Mouse (Mus musculus): ENCODE measurements around the gene Serf2. TPM values are rescaled to one million over a fixed set of nuclear protein-coding genes. Genes with fewer than 3 reads are reported as not detected.

The Serf2 gene
- 463 TPM for polyA plus RNA-seq (2014; fragmentation: Illumina TruSeq; extraction: RNeasy Lipid Tissue Mini Kit (QIAGEN cat#74804); ENCODE audit: low read depth, low replicate concordance)

DNA sequence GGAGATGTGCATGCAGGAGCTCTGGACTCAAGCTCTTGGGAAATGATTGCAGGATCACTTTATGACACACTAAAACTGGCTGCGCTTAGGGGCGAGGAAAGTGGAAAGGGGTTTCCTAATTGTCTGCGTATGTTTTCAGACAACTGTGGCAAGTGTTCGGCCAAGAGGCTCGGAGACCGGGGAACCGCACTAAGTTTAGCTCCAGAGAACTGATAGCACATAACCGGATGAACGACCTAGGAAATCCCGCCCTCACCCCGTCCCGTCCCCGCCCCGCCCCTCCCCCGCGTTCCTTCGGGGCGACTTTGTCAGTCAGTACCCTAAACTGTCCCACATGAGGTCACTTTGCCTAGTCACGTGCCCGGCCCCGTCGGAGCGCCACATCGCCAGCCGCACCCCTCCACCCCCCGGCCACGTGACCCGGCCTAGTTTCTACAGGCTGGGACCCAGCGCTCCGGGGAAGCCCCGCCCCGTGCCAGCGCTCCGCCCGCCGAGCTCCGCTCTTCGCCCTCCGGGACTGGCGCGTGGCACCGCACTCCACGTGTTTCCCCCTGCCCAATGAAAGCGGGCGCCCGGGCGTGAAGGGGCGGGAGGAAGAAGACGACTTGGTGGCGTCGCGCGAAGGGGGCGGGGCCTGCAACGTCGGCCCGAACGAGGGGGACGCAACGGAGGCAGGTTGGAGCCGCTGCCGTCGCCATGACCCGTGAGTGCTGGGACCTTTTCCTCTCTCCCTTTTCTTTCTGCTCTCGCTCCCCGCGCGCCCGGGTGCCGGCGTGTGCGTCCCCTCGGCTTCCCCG, at the start of gene Serf2:
Serf2 (plus strand) TSS at position 457 of the 797 bp plus-strand sequence.

DNA sequence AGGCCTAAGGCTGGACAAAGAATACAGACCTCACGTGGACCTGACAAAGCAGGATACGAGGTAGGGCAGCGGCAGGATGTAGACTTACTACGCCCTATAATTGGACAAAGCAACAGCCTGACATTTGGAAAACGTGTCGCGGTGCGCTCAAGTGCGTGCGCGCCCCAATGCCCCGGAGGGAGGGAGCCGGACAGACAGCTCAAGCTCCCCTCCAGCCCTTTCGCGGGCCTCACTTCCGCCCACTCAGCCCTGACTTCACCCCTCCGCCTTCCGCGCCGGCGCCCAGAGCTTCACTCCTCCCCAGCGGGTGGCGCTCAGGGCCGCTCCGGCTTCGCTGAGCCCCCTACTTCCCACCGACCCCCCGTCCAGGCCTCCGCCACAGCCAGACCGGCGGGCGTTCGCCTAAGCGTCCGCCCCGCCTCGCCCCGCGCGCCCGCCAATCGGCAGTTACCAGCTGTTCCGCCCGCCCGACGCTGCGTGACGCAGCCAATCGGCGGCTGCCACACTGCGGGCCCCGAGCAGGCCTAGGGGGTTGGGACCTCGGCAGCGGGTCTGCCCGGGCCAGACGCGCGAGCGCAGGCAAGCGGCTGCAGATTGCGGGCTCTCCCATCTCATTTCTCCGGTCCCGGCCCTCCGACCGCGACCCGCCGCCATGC, 35.5 kb upstream of the Serf2 start, which contains the start of the genes Pdia3 and Catsper2:
Pdia3 (plus strand) TSS at position 389 of the 656 bp plus-strand sequence.
Catsper2 (minus strand) TSS at position 406 of the 656 bp plus-strand sequence.

DNA sequence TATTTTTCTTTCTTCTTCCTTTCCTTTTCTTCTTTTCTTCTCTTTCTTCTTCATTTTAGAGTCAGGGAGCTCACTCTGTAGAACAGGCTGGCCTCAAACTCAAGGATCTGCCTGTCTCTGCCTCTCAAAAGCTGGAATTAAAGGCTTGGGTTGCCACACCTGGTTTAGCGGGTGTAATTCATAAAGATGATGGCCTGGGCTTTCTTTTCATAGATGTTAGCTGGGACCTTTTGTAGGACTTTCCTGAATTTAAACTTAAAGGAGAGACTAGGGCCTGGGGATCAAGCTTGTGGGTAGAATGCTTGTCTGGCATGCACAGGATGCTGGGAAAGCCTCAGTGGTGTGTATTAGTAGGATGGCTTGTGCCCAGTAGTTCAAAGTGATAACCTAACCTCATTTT, 4.8 kb upstream of the Serf2 start, which contains the start of gene Ell3:
Ell3 (minus strand) TSS at position 101 of the 400 bp plus-strand sequence.

DNA sequence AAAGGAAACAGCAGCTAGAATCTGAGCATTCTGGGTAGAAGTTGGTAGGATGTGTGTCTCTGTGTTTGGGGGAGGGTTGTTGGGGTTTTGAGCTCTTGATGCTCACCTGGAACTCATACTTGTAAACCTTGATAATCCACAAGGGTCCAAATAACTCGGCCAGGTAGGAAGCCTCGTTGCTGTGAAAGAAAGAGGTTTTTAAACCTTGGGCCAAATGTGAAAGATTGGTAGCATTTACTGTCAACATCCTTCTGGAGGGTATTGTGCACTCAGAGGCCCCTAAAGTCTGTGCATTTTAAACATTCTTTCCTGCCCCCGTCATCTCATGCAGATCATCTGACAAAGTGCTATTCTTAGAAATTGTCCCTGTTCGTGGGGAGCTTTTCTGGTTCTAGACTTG, 4.0 kb downstream of the Serf2 start, which contains the start of gene Hypk:
Hypk (plus strand) TSS at position 301 of the 400 bp plus-strand sequence.

DNA sequence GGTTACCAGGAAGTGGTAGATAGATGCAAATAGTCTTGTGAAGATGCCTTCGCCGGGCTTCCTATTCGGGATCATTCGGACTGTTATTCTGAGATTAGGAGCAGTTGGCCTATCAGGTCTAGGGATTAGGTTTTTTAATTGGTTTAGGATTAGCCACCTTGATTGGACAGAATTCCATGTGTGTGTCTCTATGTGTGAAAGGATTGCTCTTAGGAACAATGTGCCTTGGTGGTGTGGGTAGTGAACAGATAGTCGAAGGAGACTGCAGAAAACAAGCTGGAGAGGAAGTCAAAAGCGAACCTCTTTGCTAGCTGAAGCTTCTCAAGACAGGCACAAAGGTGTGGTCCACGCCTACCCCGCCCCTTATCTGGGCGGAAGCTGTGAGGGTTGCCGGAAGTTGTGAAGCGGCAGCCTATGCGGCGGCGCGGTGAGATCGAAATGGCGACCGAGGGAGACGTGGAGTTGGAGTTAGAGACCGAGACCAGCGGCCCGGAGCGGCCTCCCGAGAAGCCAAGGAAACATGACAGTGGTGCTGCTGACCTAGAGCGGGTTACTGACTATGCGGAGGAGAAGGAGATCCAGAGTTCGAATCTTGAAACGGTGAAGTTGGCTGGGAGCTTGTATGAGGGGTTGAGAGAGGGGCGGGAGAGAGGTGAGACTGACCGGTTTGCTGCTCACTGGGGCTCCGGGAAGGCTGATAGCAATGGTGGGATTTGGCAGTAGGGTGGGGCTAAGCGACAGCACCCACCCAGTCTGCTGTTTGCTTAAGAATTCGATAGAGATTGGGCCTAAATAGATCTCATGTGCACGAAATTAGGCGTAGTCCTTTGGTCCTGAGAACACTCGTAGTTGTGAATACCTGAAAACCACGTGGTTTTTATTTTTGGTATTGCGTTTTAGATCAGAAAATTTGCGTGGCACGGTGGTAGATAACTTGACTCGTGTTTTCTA, 8.0 kb downstream of the Serf2 start, which contains the start of gene Serinc4:
Serinc4 (minus strand) TSS at position 90 of the 951 bp plus-strand sequence.

DNA sequence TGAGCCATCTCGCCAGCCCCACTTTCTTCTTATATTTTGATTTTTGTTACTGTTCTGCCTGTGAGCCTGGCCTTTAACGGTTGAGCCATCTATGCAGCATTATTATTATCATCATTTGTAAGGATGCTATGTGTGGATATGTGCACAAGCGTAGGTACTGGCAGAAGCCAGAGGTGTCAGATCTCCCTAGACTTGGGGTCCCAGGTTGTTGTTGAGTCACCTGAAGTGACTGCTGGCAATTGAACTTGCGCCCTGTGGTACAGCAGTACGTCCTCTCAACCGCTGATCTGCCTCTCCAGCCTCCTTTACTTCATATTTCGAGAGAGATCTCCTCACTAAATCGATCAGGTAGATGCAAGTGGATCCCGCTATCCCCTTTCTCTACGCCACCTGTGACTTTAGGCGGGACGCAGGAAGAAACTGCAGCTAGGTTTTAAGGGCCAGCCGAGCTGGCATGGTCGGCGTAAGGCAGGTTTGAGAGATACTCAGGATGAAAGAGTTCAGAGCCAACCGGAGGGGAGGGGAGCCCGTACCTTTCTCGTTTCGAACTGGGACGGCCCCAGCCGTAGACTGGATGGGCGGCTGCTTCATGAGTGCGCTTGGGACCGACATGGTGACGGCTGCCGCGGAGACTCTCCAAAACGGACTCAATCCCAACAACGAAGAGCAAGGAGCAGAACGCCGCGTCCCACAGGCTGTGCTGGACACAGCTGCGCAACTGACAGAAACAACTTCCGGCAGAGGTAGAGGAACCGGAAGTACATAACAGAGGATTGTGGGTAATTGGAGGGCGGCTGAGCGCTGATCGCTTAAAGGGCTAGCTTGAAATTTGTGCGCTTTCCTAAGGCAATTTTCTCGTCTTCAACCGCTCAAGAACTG, 24.5 kb downstream of the Serf2 start, which contains the start of gene Mfap1b:
Mfap1b (minus strand) TSS at position 767 of the 879 bp plus-strand sequence.

DNA sequence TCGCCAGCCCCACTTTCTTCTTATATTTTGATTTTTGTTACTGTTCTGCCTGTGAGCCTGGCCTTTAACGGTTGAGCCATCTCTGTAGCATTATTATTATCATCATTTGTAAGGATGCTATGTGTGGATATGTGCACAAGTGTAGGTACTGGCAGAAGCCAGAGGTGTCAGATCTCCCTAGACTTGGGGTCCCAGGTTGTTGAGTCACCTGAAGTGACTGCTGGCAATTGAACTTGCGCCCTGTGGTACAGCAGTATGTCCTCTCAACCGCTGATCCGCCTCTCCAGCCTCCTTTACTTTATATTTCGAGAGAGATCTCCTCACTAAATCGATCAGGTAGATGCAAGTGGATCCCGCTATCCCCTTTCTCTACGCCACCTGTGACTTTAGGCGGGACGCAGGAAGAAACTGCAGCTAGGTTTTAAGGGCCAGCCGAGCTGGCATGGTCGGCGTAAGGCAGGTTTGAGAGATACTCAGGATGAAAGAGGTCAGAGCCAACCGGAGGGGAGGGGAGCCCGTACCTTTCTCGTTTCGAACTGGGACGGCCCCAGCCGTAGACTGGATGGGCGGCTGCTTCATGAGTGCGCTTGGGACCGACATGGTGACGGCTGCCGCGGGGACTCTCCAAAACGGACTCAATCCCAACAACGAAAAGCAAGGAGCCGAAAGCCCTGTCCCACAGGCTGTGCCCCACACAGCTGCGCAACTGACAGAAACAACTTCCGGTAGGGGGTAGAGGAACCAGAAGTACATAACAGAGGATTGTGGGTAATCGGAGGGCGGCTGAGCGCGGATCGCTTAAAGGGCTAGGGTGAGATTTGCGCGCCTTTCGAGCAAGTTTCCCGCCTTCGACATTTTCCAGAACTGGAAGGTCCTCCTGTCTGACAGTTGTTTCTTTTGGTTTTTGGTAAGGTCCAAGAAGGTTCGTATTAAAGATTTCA, 57.2 kb downstream of the Serf2 start, which contains the start of the genes Mfap1a and Wdr76:
Mfap1a (minus strand) TSS at position 724 of the 941 bp plus-strand sequence.
Wdr76 (plus strand) TSS at position 782 of the 941 bp plus-strand sequence.

Other genes starting within 250 kb of the Serf2 start
- 22.6 TPM for gene Trp53bp1, start 177.8 kb upstream of the Serf2 start, polyA plus RNA-seq (2014; fragmentation: Illumina TruSeq; extraction: RNeasy Lipid Tissue Mini Kit (QIAGEN cat#74804); ENCODE audit: low read depth, low replicate concordance)
- 2.4 TPM for gene Map1a, start 159.6 kb upstream of the Serf2 start, polyA plus RNA-seq (2014; fragmentation: Illumina TruSeq; extraction: RNeasy Lipid Tissue Mini Kit (QIAGEN cat#74804); ENCODE audit: low read depth, low replicate concordance)
- 38.9 TPM for gene Ppip5k1, start 93.8 kb upstream of the Serf2 start, polyA plus RNA-seq (2014; fragmentation: Illumina TruSeq; extraction: RNeasy Lipid Tissue Mini Kit (QIAGEN cat#74804); ENCODE audit: low read depth, low replicate concordance)
- 3.6 TPM for gene Ckmt1, start 91.5 kb upstream of the Serf2 start, polyA plus RNA-seq (2014; fragmentation: Illumina TruSeq; extraction: RNeasy Lipid Tissue Mini Kit (QIAGEN cat#74804); ENCODE audit: low read depth, low replicate concordance)
- gene Strc, start 62.0 kb upstream of the Serf2 start, polyA plus RNA-seq (2014; fragmentation: Illumina TruSeq; extraction: RNeasy Lipid Tissue Mini Kit (QIAGEN cat#74804); ENCODE audit: low read depth, low replicate concordance): 0.14 TPM
- gene Pdia3, start 35.4 kb upstream of the Serf2 start, polyA plus RNA-seq (2014; fragmentation: Illumina TruSeq; extraction: RNeasy Lipid Tissue Mini Kit (QIAGEN cat#74804); ENCODE audit: low read depth, low replicate concordance): 468 TPM
- gene Catsper2, start 35.4 kb upstream of the Serf2 start, polyA plus RNA-seq (2014; fragmentation: Illumina TruSeq; extraction: RNeasy Lipid Tissue Mini Kit (QIAGEN cat#74804); ENCODE audit: low read depth, low replicate concordance): 10.4 TPM
- gene Ell3, start 4.9 kb upstream of the Serf2 start, polyA plus RNA-seq (2014; fragmentation: Illumina TruSeq; extraction: RNeasy Lipid Tissue Mini Kit (QIAGEN cat#74804); ENCODE audit: low read depth, low replicate concordance): 16.5 TPM
- gene Hypk, start 4.1 kb downstream of the Serf2 start, polyA plus RNA-seq (2014; fragmentation: Illumina TruSeq; extraction: RNeasy Lipid Tissue Mini Kit (QIAGEN cat#74804); ENCODE audit: low read depth, low replicate concordance): 15.3 TPM
- gene Serinc4, start 7.6 kb downstream of the Serf2 start, polyA plus RNA-seq (2014; fragmentation: Illumina TruSeq; extraction: RNeasy Lipid Tissue Mini Kit (QIAGEN cat#74804); ENCODE audit: low read depth, low replicate concordance): 0.74 TPM
- gene Mfap1b, start 24.9 kb downstream of the Serf2 start, polyA plus RNA-seq (2014; fragmentation: Illumina TruSeq; extraction: RNeasy Lipid Tissue Mini Kit (QIAGEN cat#74804); ENCODE audit: low read depth, low replicate concordance): 30.5 TPM
- 24.0 TPM for gene Mfap1a, start 57.5 kb downstream of the Serf2 start, polyA plus RNA-seq (2014; fragmentation: Illumina TruSeq; extraction: RNeasy Lipid Tissue Mini Kit (QIAGEN cat#74804); ENCODE audit: low read depth, low replicate concordance)
- 2.1 TPM for gene Wdr76, start 57.5 kb downstream of the Serf2 start, polyA plus RNA-seq (2014; fragmentation: Illumina TruSeq; extraction: RNeasy Lipid Tissue Mini Kit (QIAGEN cat#74804); ENCODE audit: low read depth, low replicate concordance)